Mouse (Mus musculus): ENCODE measurements around the gene Sstr3. TPM values are rescaled to one million over a fixed set of nuclear protein-coding genes. Genes with fewer than 3 reads are reported as not detected.

Gene Sstr3
- polyA plus RNA-seq, 1 experiment from 2014 or later, result 0.02 TPM

- WGBS, result 53% methylated on average over 17 of the region's 17 CpGs
- Histone ChIP-seq H3K4me1 (replicated peaks; ENCODE audit: control insufficient read depth, insufficient read depth) (peaks cover 19% of the 10 kb centered on the region), H3K9ac (ENCODE audit: low read length) (peak within 1 kb of the TSS; percentile 65), H3K27me3 (ENCODE audit: control insufficient read depth, insufficient read depth, low read length) (no peaks in the 10 kb centered on the region), H3K36me3 (ENCODE audit: control insufficient read depth, insufficient read depth, low read length) (no peaks in the 10 kb centered on the region), H3K9me3 (ENCODE audit: control insufficient read depth, low read length) (no peaks in the 10 kb centered on the region), H3K27ac (replicated peaks) (peak within 1 kb of the TSS; percentile 92), H3K4me2 (replicated peaks; ENCODE audit: low read depth) (peak within 1 kb of the TSS; percentile 40), H3K4me3 (ENCODE audit: low read depth, low read length) (no peak within 1 kb of the TSS)
- ATAC-seq (ENCODE audit: low FRiP score, low TSS enrichment) (no peak), DNase-seq (ENCODE audit: low spot score) (peak; percentile 51)
- TF ChIP-seq CTCF (IDR thresholded peaks at IDR 0.05; ENCODE audit: low read depth), result no peak
- no peak for TF ChIP-seq EP300 (optimal IDR thresholded peaks at IDR 0.05)
Measured at GRCm38 (mm10) chr15:78530671-78531450, 13.6 kb downstream of the Sstr3 start, which contains the start of gene C1qtnf6. C1qtnf6 (minus strand) TSS chr15:78531416.

GRCm38 (mm10) chr15:78530141-78530540 is 14.3 kb downstream of the Sstr3 start:
- whole genome bisulfite sequencing, result 64% methylated on average over 3 of the region's 3 CpGs
- Histone ChIP-seq H3K9ac (ENCODE audit: low read length) (peak overlapping the region; percentile 65), H3K27ac (replicated peaks) (peak overlapping the region; percentile 92)

DNA sequence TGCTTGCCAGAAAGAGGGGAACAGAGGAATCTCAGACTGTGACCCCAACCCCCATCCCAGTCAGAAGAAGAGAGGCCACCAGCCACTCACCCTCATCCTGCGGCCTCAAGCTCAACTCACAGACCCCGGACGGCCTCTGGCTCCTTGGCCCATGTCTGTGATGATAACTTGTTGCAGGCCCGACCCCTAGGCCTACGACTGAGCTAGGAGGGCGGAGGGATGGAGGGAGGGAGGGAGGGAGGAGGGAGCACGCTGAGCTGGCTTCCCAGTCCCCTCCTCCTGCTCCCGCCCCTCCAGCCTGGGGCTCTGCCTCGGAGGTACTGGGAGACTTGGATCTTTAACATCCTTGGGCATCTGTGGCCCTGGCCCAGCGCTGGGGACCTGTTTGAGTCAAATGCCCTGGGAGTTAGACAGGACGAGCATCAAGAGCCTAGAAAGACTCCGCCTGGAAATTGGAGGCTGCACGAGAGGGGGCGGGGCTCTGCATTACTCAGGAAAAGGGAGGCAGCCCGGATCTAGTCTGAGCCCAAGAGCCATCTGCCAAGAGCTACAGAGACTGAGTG is 15.0 kb downstream of the Sstr3 start:
- peaks cover 19% of the 10 kb centered on the region for H3K4me1 ChIP-seq (replicated peaks; ENCODE audit: control insufficient read depth, insufficient read depth)
- peak overlapping the region; percentile 65 for H3K9ac ChIP-seq (ENCODE audit: low read length)
- no peaks in the 10 kb centered on the region for H3K27me3 ChIP-seq (ENCODE audit: control insufficient read depth, insufficient read depth, low read length)
- ATAC-seq (ENCODE audit: low FRiP score, low TSS enrichment), result peak; percentile 23; the same call in 1 of the 2 replicates
- DNase-seq (ENCODE audit: low spot score), result peak; percentile 77
- H3K27ac ChIP-seq (replicated peaks), result peak overlapping the region; percentile 89
- 0 out of 2 replicates have a peak, but pooled peaks cover 2% of the 10 kb centered on the region for H3K36me3 ChIP-seq (ENCODE audit: control insufficient read depth, insufficient read depth, low read length)
- H3K4me2 ChIP-seq (replicated peaks; ENCODE audit: low read depth), result peak overlapping the region; percentile 73
- peak overlapping the region; percentile 45 for H3K4me3 ChIP-seq (ENCODE audit: low read depth, low read length)
- no peak for TF ChIP-seq CTCF (IDR thresholded peaks at IDR 0.05; ENCODE audit: low read depth)
- TF ChIP-seq EP300 (optimal IDR thresholded peaks at IDR 0.05), result no peak
- H3K9me3 ChIP-seq (ENCODE audit: control insufficient read depth, low read length), result no peaks in the 10 kb centered on the region
- WGBS, result 2% methylated on average over 14 of the region's 15 CpGs

More at GRCm38 (mm10) chr15:78530141-78530540, 14.3 kb downstream of the Sstr3 start:
- H3K27me3 ChIP-seq (ENCODE audit: control insufficient read depth, insufficient read depth, low read length), result no peaks in the 10 kb centered on the region
- DNase-seq (ENCODE audit: low spot score), result no peak
- H3K4me3 ChIP-seq (ENCODE audit: low read depth, low read length), result no peak overlapping the region
- H3K4me2 ChIP-seq (replicated peaks; ENCODE audit: low read depth), result peak overlapping the region; percentile 73
- TF ChIP-seq CTCF (IDR thresholded peaks at IDR 0.05; ENCODE audit: low read depth), result no peak
- no peak for TF ChIP-seq EP300 (optimal IDR thresholded peaks at IDR 0.05)
- ATAC-seq (ENCODE audit: low FRiP score, low TSS enrichment), result no peak
- H3K4me1 ChIP-seq (replicated peaks; ENCODE audit: control insufficient read depth, insufficient read depth), result peaks cover 19% of the 10 kb centered on the region
- no peaks in the 10 kb centered on the region for H3K9me3 ChIP-seq (ENCODE audit: control insufficient read depth, low read length)
- H3K36me3 ChIP-seq (ENCODE audit: control insufficient read depth, insufficient read depth, low read length), result 0 out of 2 replicates have a peak, but pooled peaks cover 2% of the 10 kb centered on the region

DNA sequence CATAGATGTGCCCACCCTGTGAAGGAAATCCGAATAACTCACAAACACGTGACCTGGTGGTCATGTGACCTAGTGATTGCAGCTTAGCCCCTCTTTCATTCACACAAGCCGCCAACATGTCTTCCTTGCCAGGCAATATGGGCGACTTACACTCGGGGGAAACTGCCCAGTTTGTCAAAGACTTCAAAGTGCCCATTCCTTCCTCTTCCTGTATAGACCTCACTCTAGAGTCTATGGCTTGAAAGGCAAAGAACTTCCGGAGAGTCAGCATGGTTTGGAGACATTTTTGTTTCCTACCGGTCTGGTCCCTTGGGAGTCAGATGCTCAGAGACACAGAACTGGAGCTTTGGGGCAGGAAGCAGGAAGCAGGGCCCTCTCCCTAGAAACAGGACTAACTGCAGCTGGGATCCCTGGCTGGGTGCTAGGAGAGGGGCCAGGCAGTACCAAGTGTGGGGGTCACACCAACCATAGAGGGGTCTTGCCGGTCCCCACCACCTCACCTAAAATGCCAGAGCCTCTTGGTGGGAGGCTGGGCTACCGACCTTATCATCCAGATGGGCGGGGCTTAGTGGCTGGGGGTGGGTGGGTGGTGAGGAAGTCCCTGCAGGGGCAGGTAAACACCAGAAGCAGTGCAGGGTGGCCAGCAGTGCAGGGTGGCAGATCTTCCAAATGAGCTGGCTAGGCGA is 15.6 kb downstream of the Sstr3 start:
- Histone ChIP-seq H3K9ac (ENCODE audit: low read length) (peak overlapping the region; percentile 65), H3K9me3 (ENCODE audit: control insufficient read depth, low read length) (no peaks in the 10 kb centered on the region), H3K4me2 (replicated peaks; ENCODE audit: low read depth) (peak overlapping the region; percentile 73), H3K27ac (replicated peaks) (peak overlapping the region; percentile 89), H3K4me1 (replicated peaks; ENCODE audit: control insufficient read depth, insufficient read depth) (peaks cover 19% of the 10 kb centered on the region), H3K27me3 (ENCODE audit: control insufficient read depth, insufficient read depth, low read length) (no peaks in the 10 kb centered on the region), H3K4me3 (ENCODE audit: low read depth, low read length) (peak overlapping the region; percentile 45), H3K36me3 (ENCODE audit: control insufficient read depth, insufficient read depth, low read length) (0 out of 2 replicates have a peak, but pooled peaks cover 2% of the 10 kb centered on the region)
- 27% methylated on average over 11 of the region's 11 CpGs for WGBS
- TF ChIP-seq EP300 (optimal IDR thresholded peaks at IDR 0.05) (no peak), CTCF (IDR thresholded peaks at IDR 0.05; ENCODE audit: low read depth) (no peak)
- DNase-seq (ENCODE audit: low spot score), result no peak
- no peak for ATAC-seq (ENCODE audit: low FRiP score, low TSS enrichment)

DNA sequence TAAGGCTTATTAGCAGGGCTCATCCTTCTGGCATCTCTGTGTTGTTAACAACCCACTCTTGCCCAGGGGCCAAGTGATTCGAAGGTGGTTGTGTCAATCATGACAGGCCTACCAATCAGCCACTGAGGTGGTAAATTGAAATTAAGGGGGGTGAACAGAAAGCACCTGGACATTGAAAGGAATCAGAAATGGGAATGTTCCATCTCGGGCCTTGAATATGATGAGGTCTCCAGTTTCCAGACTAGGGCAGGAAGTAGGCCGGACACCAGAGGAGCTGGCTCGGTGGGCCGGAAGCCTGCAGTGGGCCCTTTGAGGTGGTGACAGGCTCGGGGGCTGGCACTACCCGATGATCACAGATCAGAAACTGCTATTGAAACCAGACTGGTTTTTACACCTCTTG is 16.5 kb downstream of the Sstr3 start:
- no peaks in the 10 kb centered on the region for H3K27me3 ChIP-seq (ENCODE audit: control insufficient read depth, insufficient read depth, low read length)
- peaks cover 19% of the 10 kb centered on the region for H3K4me1 ChIP-seq (replicated peaks; ENCODE audit: control insufficient read depth, insufficient read depth)
- H3K27ac ChIP-seq (replicated peaks), result no peak overlapping the region
- H3K9ac ChIP-seq (ENCODE audit: low read length), result no peak overlapping the region
- no peak for ATAC-seq (ENCODE audit: low FRiP score, low TSS enrichment)
- H3K4me3 ChIP-seq (ENCODE audit: low read depth, low read length), result no peak overlapping the region
- H3K4me2 ChIP-seq (replicated peaks; ENCODE audit: low read depth), result peak overlapping the region; percentile 73; the same call in 1 of the 2 replicates
- H3K36me3 ChIP-seq (ENCODE audit: control insufficient read depth, insufficient read depth, low read length), result 0 out of 2 replicates have a peak, but pooled peaks cover 2% of the 10 kb centered on the region
- 67% methylated on average over 7 of the region's 7 CpGs for WGBS
- DNase-seq (ENCODE audit: low spot score), result no peak
- no peaks in the 10 kb centered on the region for H3K9me3 ChIP-seq (ENCODE audit: control insufficient read depth, low read length)
- no peak for TF ChIP-seq EP300 (optimal IDR thresholded peaks at IDR 0.05)
- TF ChIP-seq CTCF (IDR thresholded peaks at IDR 0.05; ENCODE audit: low read depth), result no peak
